Mouse (Mus musculus): ENCODE measurements around the gene Arhgap18. TPM values are rescaled to one million over a fixed set of nuclear protein-coding genes. Genes with fewer than 3 reads are reported as not detected.
A peak's percentile ranks its signal among the peaks of the same experiment; 100 is the strongest.

Arhgap18 gene
- polyA plus RNA-seq, 1 experiment from 2014 or later = 25.4 TPM

DNA sequence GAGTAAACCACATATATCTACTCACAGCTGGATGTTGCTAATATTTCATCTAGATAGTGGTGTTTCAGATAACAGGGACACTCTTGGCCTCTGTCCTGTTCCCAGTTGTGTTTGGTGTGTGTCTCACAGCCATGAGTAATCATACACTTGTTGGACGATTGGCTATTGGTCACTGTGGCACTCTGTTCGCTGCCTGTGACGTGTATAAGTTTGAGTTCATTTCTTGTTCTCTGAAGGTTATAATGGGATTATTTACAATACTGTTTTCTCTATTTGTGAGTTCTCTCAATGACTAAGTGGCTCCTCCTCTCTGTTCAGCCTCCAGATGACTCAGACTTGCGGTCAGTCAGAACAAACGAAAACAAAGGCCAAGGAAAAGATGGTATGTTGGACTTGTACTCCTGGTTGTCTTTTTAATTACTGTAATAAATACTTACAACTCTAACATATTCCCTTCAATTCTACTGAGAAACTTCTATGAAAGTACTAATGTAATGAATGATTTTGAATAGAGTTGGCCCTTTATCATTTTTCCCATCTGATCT lies 101.4 kb downstream of the Arhgap18 start:
- 88% methylated on average over 5 of the region's 5 CpGs for WGBS
- Histone ChIP-seq H3K36me3 (replicated peaks; ENCODE audit: control insufficient read depth, insufficient read depth, low read depth, low read length) (no peaks in the 10 kb centered on the region), H3K9ac (replicated peaks; ENCODE audit: low read length) (no peak overlapping the region), H3K27me3 (ENCODE audit: control insufficient read depth, insufficient read depth, low read length) (no peaks in the 10 kb centered on the region), H3K27ac (replicated peaks; ENCODE audit: low read depth, low read length) (no peak overlapping the region), H3K4me1 (ENCODE audit: control insufficient read depth, insufficient read depth, low read length) (no peaks in the 10 kb centered on the region), H3K4me3 (ENCODE audit: low read depth, low read length) (no peak overlapping the region), H3K4me2 (ENCODE audit: low read depth, low read length) (no peak overlapping the region), H3K9me3 (replicated peaks; ENCODE audit: control insufficient read depth, low read length) (no peaks in the 10 kb centered on the region)
- no peak for DNase-seq (ENCODE audit: low spot score)
- no peak for ATAC-seq (replicated peaks; ENCODE audit: insufficient number of reproducible peaks, low FRiP score, low TSS enrichment, low read depth)

DNA sequence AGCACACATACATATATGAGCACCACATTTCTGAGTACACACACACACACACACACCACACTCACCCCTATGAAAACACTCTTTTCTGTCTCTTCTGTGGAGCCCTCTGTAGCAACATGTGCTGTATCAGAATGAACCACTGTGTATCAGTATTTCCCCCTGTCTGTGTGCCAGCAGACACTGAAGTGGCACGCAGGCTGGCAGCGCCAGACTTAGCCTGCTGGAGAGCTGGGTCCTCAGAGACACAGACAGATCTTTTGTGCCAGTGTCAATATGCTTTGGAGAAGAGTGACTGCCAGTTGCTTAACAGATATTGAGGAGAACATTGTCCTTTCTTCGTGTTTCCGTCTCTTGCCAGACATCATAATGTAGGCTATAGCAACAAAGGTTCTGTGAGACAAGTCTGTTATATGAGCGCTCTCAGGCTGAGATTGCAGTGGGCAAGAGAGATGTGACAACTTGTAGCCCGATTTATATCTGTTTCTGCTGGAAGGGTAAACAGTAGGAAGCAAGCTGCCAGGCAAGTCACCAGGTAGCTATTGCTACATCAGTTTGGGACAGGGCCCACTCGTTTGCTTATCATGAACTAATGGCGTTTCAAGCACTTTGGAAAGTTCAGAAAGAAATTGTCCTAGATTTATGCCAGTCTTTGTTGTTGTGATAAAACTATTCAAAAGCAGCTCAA lies 102.8 kb downstream of the Arhgap18 start:
- ATAC-seq (replicated peaks; ENCODE audit: insufficient number of reproducible peaks, low FRiP score, low TSS enrichment, low read depth) = no peak
- no peaks in the 10 kb centered on the region for H3K9me3 ChIP-seq (replicated peaks; ENCODE audit: control insufficient read depth, low read length)

DNA sequence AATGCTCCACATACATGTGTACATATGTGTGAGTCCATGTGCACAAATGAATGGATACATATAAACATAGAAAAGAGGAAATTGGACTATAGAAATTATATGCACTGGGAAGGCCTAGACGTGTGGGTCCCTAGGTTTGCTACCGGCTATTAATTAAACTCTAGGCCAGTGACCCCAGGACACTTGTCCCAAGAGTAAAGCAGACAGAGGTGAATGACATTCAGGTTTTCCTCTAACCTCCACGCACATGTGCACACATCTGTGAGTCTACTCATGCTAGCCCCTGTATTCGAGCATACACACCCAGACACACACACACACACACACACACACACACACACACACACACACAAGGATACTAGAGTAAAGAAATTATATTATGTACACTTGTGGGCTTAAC lies 104.4 kb downstream of the Arhgap18 start:
- Histone ChIP-seq H3K27ac (replicated peaks; ENCODE audit: low read depth, low read length) (no peak overlapping the region), H3K4me3 (ENCODE audit: low read depth, low read length) (no peak overlapping the region), H3K36me3 (replicated peaks; ENCODE audit: control insufficient read depth, insufficient read depth, low read depth, low read length) (no peaks in the 10 kb centered on the region), H3K4me1 (ENCODE audit: control insufficient read depth, insufficient read depth, low read length) (no peaks in the 10 kb centered on the region), H3K4me2 (ENCODE audit: low read depth, low read length) (no peak overlapping the region), H3K9ac (replicated peaks; ENCODE audit: low read length) (no peak overlapping the region), H3K27me3 (ENCODE audit: control insufficient read depth, insufficient read depth, low read length) (no peaks in the 10 kb centered on the region), H3K9me3 (replicated peaks; ENCODE audit: control insufficient read depth, low read length) (no peaks in the 10 kb centered on the region)
- WGBS = 81% methylated on average over 4 of the region's 4 CpGs
- DNase-seq (ENCODE audit: low spot score) (no peak), ATAC-seq (replicated peaks; ENCODE audit: insufficient number of reproducible peaks, low FRiP score, low TSS enrichment, low read depth) (no peak)

More for the DNA sequence above, 102.8 kb downstream of the Arhgap18 start:
- WGBS = 88% methylated on average over 8 of the region's 8 CpGs
- no peak overlapping the region for H3K9ac ChIP-seq (replicated peaks; ENCODE audit: low read length)
- no peak overlapping the region for H3K4me3 ChIP-seq (ENCODE audit: low read depth, low read length)
- no peak for DNase-seq (ENCODE audit: low spot score)
- H3K4me1 ChIP-seq (ENCODE audit: control insufficient read depth, insufficient read depth, low read length) = no peaks in the 10 kb centered on the region
- no peaks in the 10 kb centered on the region for H3K36me3 ChIP-seq (replicated peaks; ENCODE audit: control insufficient read depth, insufficient read depth, low read depth, low read length)
- H3K27ac ChIP-seq (replicated peaks; ENCODE audit: low read depth, low read length) = no peak overlapping the region
- no peak overlapping the region for H3K4me2 ChIP-seq (ENCODE audit: low read depth, low read length)
- no peaks in the 10 kb centered on the region for H3K27me3 ChIP-seq (ENCODE audit: control insufficient read depth, insufficient read depth, low read length)

DNA sequence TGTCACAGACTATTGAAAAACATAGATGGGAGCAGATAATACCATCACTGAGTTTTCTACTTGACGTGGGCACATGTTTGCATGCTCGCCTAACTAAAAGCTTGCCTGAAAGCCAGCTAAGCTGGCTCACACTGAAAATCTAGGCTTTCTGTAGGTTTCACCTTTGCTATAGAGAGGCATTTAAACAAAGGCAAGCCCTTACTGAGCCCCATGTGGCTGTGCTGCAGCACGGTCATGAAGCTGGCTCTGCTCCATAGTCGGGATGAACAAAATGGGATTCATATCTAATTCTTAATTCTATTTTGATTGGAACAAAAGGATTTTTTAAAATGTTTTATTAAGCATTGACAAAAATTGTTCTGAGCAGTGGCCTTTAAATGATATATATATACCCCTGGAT lies 105.3 kb downstream of the Arhgap18 start:
- Histone ChIP-seq H3K36me3 (replicated peaks; ENCODE audit: control insufficient read depth, insufficient read depth, low read depth, low read length) (no peaks in the 10 kb centered on the region), H3K4me2 (ENCODE audit: low read depth, low read length) (no peak overlapping the region), H3K27ac (replicated peaks; ENCODE audit: low read depth, low read length) (no peak overlapping the region), H3K9ac (replicated peaks; ENCODE audit: low read length) (no peak overlapping the region), H3K4me3 (ENCODE audit: low read depth, low read length) (no peak overlapping the region), H3K4me1 (ENCODE audit: control insufficient read depth, insufficient read depth, low read length) (no peaks in the 10 kb centered on the region), H3K9me3 (replicated peaks; ENCODE audit: control insufficient read depth, low read length) (no peaks in the 10 kb centered on the region), H3K27me3 (ENCODE audit: control insufficient read depth, insufficient read depth, low read length) (no peaks in the 10 kb centered on the region)
- DNase-seq (ENCODE audit: low spot score) = no peak
- ATAC-seq (replicated peaks; ENCODE audit: insufficient number of reproducible peaks, low FRiP score, low TSS enrichment, low read depth) = no peak
- WGBS = 90% methylated on average over 4 of the region's 4 CpGs

DNA sequence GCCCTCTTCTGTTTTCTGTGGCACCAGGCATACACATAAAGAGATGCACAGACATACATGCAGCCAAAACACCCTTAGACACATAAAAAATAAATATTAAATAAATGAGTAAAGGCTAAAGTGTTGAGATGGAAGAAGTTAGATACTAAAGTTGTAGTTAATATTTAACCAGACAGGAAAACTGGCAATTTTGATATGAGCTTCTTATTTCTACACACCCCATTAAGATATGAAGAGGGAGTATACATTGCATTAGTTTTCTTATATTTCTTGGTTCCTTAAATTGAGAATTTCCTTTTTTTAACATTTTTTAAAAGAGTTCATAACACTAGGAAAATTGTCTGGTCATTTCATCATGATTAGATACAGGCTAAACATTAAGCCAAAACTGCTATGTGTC lies 108.0 kb downstream of the Arhgap18 start:
- Histone ChIP-seq H3K9ac (replicated peaks; ENCODE audit: low read length) (no peak overlapping the region), H3K27me3 (ENCODE audit: control insufficient read depth, insufficient read depth, low read length) (no peaks in the 10 kb centered on the region), H3K36me3 (replicated peaks; ENCODE audit: control insufficient read depth, insufficient read depth, low read depth, low read length) (no peaks in the 10 kb centered on the region), H3K4me1 (ENCODE audit: control insufficient read depth, insufficient read depth, low read length) (no peaks in the 10 kb centered on the region), H3K27ac (replicated peaks; ENCODE audit: low read depth, low read length) (no peak overlapping the region), H3K4me3 (ENCODE audit: low read depth, low read length) (no peak overlapping the region), H3K9me3 (replicated peaks; ENCODE audit: control insufficient read depth, low read length) (no peaks in the 10 kb centered on the region), H3K4me2 (ENCODE audit: low read depth, low read length) (no peak overlapping the region)
- DNase-seq (ENCODE audit: low spot score) (no peak), ATAC-seq (replicated peaks; ENCODE audit: insufficient number of reproducible peaks, low FRiP score, low TSS enrichment, low read depth) (no peak)

DNA sequence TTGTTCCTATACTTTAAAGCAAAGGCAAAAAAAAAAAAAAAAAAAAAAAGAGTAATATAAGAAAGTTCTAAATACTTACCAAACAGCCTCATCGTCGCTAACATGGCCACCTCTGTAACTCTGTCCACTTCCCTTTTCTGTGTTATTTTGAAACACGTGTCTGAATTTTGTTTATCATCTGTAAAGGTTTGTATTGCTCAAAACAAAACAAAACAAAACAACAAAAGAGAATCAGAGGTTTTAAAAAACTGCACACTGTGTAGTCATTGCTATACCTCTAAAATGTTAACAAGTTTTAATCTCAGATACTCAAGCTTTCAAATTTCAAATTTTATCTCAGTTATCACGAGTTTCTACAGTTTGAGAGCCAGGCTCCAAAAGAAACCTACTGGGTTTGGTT lies 109.0 kb downstream of the Arhgap18 start:
- no peak overlapping the region for H3K27ac ChIP-seq (replicated peaks; ENCODE audit: low read depth, low read length)
- H3K9me3 ChIP-seq (replicated peaks; ENCODE audit: control insufficient read depth, low read length) = no peaks in the 10 kb centered on the region
- H3K4me3 ChIP-seq (ENCODE audit: low read depth, low read length) = no peak overlapping the region
- H3K4me1 ChIP-seq (ENCODE audit: control insufficient read depth, insufficient read depth, low read length) = no peaks in the 10 kb centered on the region
- ATAC-seq (replicated peaks; ENCODE audit: insufficient number of reproducible peaks, low FRiP score, low TSS enrichment, low read depth) (no peak), DNase-seq (ENCODE audit: low spot score) (no peak)
- H3K36me3 ChIP-seq (replicated peaks; ENCODE audit: control insufficient read depth, insufficient read depth, low read depth, low read length) = no peaks in the 10 kb centered on the region
- no peaks in the 10 kb centered on the region for H3K27me3 ChIP-seq (ENCODE audit: control insufficient read depth, insufficient read depth, low read length)
- WGBS = 88% methylated on average over 4 of the region's 4 CpGs
- H3K9ac ChIP-seq (replicated peaks; ENCODE audit: low read length) = no peak overlapping the region
- H3K4me2 ChIP-seq (ENCODE audit: low read depth, low read length) = no peak overlapping the region

DNA sequence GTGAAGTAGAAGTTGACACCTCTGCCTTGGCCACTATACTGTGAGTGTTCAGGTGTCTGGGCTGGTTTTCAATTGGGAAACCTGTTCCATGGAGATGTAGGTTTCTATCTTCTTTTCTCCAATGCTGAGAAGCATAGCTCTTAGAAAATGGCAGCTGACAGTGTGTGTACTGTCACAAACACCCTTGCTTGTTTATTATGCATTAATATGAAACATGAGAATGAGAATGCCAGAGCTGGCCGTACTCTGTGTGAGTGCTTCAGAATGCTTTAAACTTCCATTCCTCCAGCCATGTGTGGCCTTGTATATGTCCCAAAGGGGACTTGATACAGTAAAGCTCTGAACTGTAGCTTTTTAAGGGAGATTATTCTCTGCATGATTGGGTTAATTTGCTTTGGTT lies 110.8 kb downstream of the Arhgap18 start:
- Histone ChIP-seq H3K27ac (replicated peaks; ENCODE audit: low read depth, low read length) (no peak overlapping the region), H3K27me3 (ENCODE audit: control insufficient read depth, insufficient read depth, low read length) (no peaks in the 10 kb centered on the region), H3K4me2 (ENCODE audit: low read depth, low read length) (no peak overlapping the region), H3K36me3 (replicated peaks; ENCODE audit: control insufficient read depth, insufficient read depth, low read depth, low read length) (no peaks in the 10 kb centered on the region), H3K4me1 (ENCODE audit: control insufficient read depth, insufficient read depth, low read length) (no peaks in the 10 kb centered on the region), H3K9ac (replicated peaks; ENCODE audit: low read length) (no peak overlapping the region), H3K9me3 (replicated peaks; ENCODE audit: control insufficient read depth, low read length) (no peaks in the 10 kb centered on the region), H3K4me3 (ENCODE audit: low read depth, low read length) (no peak overlapping the region)
- DNase-seq (ENCODE audit: low spot score) (no peak), ATAC-seq (replicated peaks; ENCODE audit: insufficient number of reproducible peaks, low FRiP score, low TSS enrichment, low read depth) (no peak)
- 86% methylated on average over 1 of the region's 1 CpGs for WGBS

DNA sequence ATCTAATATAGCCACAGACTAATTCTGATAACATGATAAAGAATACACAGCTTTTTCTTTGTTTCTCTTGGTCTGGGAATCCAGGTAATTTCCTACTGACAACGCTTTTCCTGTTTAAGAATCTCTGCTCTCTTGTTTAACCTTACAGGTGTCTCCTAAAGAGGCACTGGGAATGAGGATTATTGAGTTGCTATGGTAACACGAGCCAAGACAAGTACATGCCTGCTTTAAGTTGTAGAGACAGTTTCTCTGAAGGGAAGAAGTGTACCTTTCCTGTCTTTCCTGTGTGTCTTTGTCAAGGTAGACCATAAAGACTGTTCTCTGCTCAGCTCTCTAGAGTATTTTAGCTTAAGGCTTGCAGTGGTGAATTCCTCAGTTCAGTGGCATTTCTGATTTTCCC lies 117.6 kb downstream of the Arhgap18 start:
- Histone ChIP-seq H3K4me1 (ENCODE audit: control insufficient read depth, insufficient read depth, low read length) (no peaks in the 10 kb centered on the region), H3K9me3 (replicated peaks; ENCODE audit: control insufficient read depth, low read length) (no peaks in the 10 kb centered on the region), H3K9ac (replicated peaks; ENCODE audit: low read length) (no peak overlapping the region), H3K36me3 (replicated peaks; ENCODE audit: control insufficient read depth, insufficient read depth, low read depth, low read length) (no peaks in the 10 kb centered on the region), H3K4me3 (ENCODE audit: low read depth, low read length) (no peak overlapping the region), H3K4me2 (ENCODE audit: low read depth, low read length) (no peak overlapping the region), H3K27me3 (ENCODE audit: control insufficient read depth, insufficient read depth, low read length) (no peaks in the 10 kb centered on the region), H3K27ac (replicated peaks; ENCODE audit: low read depth, low read length) (no peak overlapping the region)
- DNase-seq (ENCODE audit: low spot score) = peak; percentile 43
- WGBS = 54% methylated on average over 2 of the region's 2 CpGs
- ATAC-seq (replicated peaks; ENCODE audit: insufficient number of reproducible peaks, low FRiP score, low TSS enrichment, low read depth) = no peak

Data from embryonic facial prominence, embryonic 11.5 days (tissue).